Mouse (Mus musculus) kidney, embryonic 14.5 days (tissue): ENCODE measurements at regions not wholly inside any gene's neighbourhood (a gene's known extent, or its start where the extent isn't known, plus 50 kb on each side); places are given as distances from the start of the nearest gene placed in this dataset.
A peak's percentile ranks its signal among the peaks of the same experiment; 100 is the strongest.

Source experiments
- ATAC-seq: fragments of 200-750 bp; cut with Nextera tagmentation; 2 replicates; pipeline ENCODE4 v1.8.0; 2017; ENCODE audit warnings: moderate number of reproducible peaks, mild to moderate bottlenecking, moderate TSS enrichment, moderate library complexity; ENCODE audit not compliant: low FRiP score, low TSS enrichment
- H3K27ac ChIP-seq: fragments of 300-500 bp; sonication (generic); 2 replicates; pipeline ENCODE4 v1.5.1; 2014; ENCODE audit warnings: low read depth, mild to moderate bottlenecking, low read length, moderate library complexity, mixed read lengths
- H3K27me3 ChIP-seq: fragments of 300-500 bp; sonication (generic); 2 replicates; pipeline ENCODE4 v1.6.1; 2014; ENCODE audit warnings: mild to moderate bottlenecking, low read length; ENCODE audit not compliant: control insufficient read depth, insufficient read depth
- H3K36me3 ChIP-seq: fragments of 300-500 bp; sonication (generic); 2 replicates; pipeline ENCODE4 v1.6.1; 2014; ENCODE audit warnings: low read length, mixed read lengths; ENCODE audit not compliant: control insufficient read depth, insufficient read depth
- H3K4me1 ChIP-seq: fragments of 300-500 bp; sonication (generic); 2 replicates; pipeline ENCODE4 v1.6.1; 2014; ENCODE audit warnings: low read length, mixed read lengths; ENCODE audit not compliant: control insufficient read depth, insufficient read depth
- H3K4me2 ChIP-seq: fragments of 300-500 bp; sonication (generic); replicated peaks from 2 replicates; pipeline ENCODE4 v1.6.1; 2014; ENCODE audit warnings: low read depth, mild to moderate bottlenecking, low read length
- H3K4me3 ChIP-seq: fragments of 300-500 bp; sonication (generic); 2 replicates; pipeline ENCODE4 v1.5.1; 2014; ENCODE audit warnings: mild to moderate bottlenecking, low read length
- H3K9ac ChIP-seq: fragments of 300-500 bp; sonication (generic); 2 replicates; pipeline ENCODE4 v1.6.1; 2014; ENCODE audit warnings: low read depth, mild to moderate bottlenecking, low read length, moderate library complexity
- H3K9me3 ChIP-seq: fragments of 300-500 bp; sonication (generic); 2 replicates; pipeline ENCODE4 v1.6.1; 2016; ENCODE audit warnings: low read length; ENCODE audit not compliant: control insufficient read depth
- WGBS: fragments of 180-500 bp; shearing (Covaris S2); extraction: QIAGEN DNeasy Blood & Tissue Kit; methylation state at CpG from one replicate; pipeline ENCODE4 v1.1.7; 2014; 5-methylcytosine and 5-hydroxymethylcytosine counted together

GRCm38 (mm10) chrX:99605084-99605824 lies 134.2 kb upstream of the Pja1 start:
- Histone ChIP-seq H3K4me3 (no peak overlapping the region), H3K9me3 (no peaks in the 10 kb centered on the region), H3K27me3 (no peaks in the 10 kb centered on the region), H3K27ac (no peak overlapping the region), H3K9ac (no peak overlapping the region), H3K4me2 (no peak overlapping the region), H3K4me1 (0 out of 2 replicates have a peak, but pooled peaks cover 5% of the 10 kb centered on the region), H3K36me3 (no peaks in the 10 kb centered on the region)
- 50% methylated on average over 10 of the region's 10 CpGs for whole genome bisulfite sequencing
- ATAC-seq = peak; percentile 63; the same call in 1 of the 2 replicates

- no peaks in the 10 kb centered on the region for H3K9me3 ChIP-seq
- H3K4me3 ChIP-seq = no peak overlapping the region
- H3K27me3 ChIP-seq = no peaks in the 10 kb centered on the region
- H3K36me3 ChIP-seq = no peaks in the 10 kb centered on the region
- 69% methylated on average over 6 of the region's 6 CpGs for WGBS
- H3K27ac ChIP-seq = no peak overlapping the region
- no peak overlapping the region for H3K9ac ChIP-seq
- ATAC-seq = no peak
- 0 out of 2 replicates have a peak, but pooled peaks cover 5% of the 10 kb centered on the region for H3K4me1 ChIP-seq
- no peak overlapping the region for H3K4me2 ChIP-seq
These were observed 132.6 kb upstream of the Pja1 start for GRCm38 (mm10) chrX:99603714-99604113.

- Histone ChIP-seq H3K27me3 (no peaks in the 10 kb centered on the region), H3K9me3 (no peaks in the 10 kb centered on the region)
- 0 out of 2 replicates have a peak, but pooled peaks have one; percentile 29 for ATAC-seq
These were observed 131.3 kb upstream of the Pja1 start for GRCm38 (mm10) chrX:99602268-99602885.

GRCm38 (mm10) chrX:99595493-99595892 lies 124.4 kb upstream of the Pja1 start:
- Histone ChIP-seq H3K4me3 (no peak overlapping the region), H3K36me3 (no peaks in the 10 kb centered on the region), H3K4me1 (no peaks in the 10 kb centered on the region), H3K4me2 (no peak overlapping the region), H3K27ac (no peak overlapping the region), H3K9ac (no peak overlapping the region), H3K27me3 (peaks cover 2% of the 10 kb centered on the region; the same call in 1 of the 2 replicates), H3K9me3 (no peaks in the 10 kb centered on the region)
- WGBS = 80% methylated on average over 6 of the region's 6 CpGs
- ATAC-seq = no peak

More at GRCm38 (mm10) chrX:99602268-99602885, 131.3 kb upstream of the Pja1 start:
- 74% methylated on average over 12 of the region's 12 CpGs for WGBS
- Histone ChIP-seq H3K4me2 (no peak overlapping the region), H3K4me3 (no peak overlapping the region), H3K4me1 (0 out of 2 replicates have a peak, but pooled peaks cover 5% of the 10 kb centered on the region), H3K27ac (no peak overlapping the region), H3K9ac (no peak overlapping the region), H3K36me3 (no peaks in the 10 kb centered on the region)

- 45% methylated on average over 22 of the region's 28 CpGs for WGBS
- Histone ChIP-seq H3K36me3 (no peaks in the 10 kb centered on the region), H3K4me3 (no peak overlapping the region), H3K4me1 (no peaks in the 10 kb centered on the region), H3K27ac (no peak overlapping the region), H3K27me3 (peaks cover 2% of the 10 kb centered on the region; the same call in 1 of the 2 replicates), H3K9ac (no peak overlapping the region), H3K4me2 (no peak overlapping the region), H3K9me3 (no peaks in the 10 kb centered on the region)
- 0 out of 2 replicates have a peak, but pooled peaks have one; percentile 39 for ATAC-seq
These were observed 122.9 kb upstream of the Pja1 start for GRCm38 (mm10) chrX:99593872-99594487.

GRCm38 (mm10) chrX:99592980-99593379 lies 121.9 kb upstream of the Pja1 start:
- no peak overlapping the region for H3K4me3 ChIP-seq
- H3K4me2 ChIP-seq = no peak overlapping the region
- no peak overlapping the region for H3K9ac ChIP-seq
- ATAC-seq = no peak
- H3K27ac ChIP-seq = no peak overlapping the region
- H3K36me3 ChIP-seq = no peaks in the 10 kb centered on the region
- H3K4me1 ChIP-seq = no peaks in the 10 kb centered on the region
- H3K27me3 ChIP-seq = peaks cover 2% of the 10 kb centered on the region; the same call in 1 of the 2 replicates
- H3K9me3 ChIP-seq = no peaks in the 10 kb centered on the region
- 68% methylated on average over 11 of the region's 11 CpGs for WGBS

GRCm38 (mm10) chrX:99587284-99587683 lies 116.2 kb upstream of the Pja1 start:
- H3K9ac ChIP-seq = no peak overlapping the region
- no peak overlapping the region for H3K27ac ChIP-seq
- no peaks in the 10 kb centered on the region for H3K36me3 ChIP-seq
- 43% methylated on average over 2 of the region's 2 CpGs for WGBS
- no peaks in the 10 kb centered on the region for H3K4me1 ChIP-seq
- no peak overlapping the region for H3K4me2 ChIP-seq
- H3K9me3 ChIP-seq = no peaks in the 10 kb centered on the region
- no peaks in the 10 kb centered on the region for H3K27me3 ChIP-seq
- no peak overlapping the region for H3K4me3 ChIP-seq
- ATAC-seq = no peak

GRCm38 (mm10) chrX:99586282-99586681 lies 115.2 kb upstream of the Pja1 start:
- Histone ChIP-seq H3K4me1 (no peaks in the 10 kb centered on the region), H3K4me3 (no peak overlapping the region), H3K27me3 (no peaks in the 10 kb centered on the region), H3K36me3 (no peaks in the 10 kb centered on the region), H3K27ac (no peak overlapping the region), H3K4me2 (no peak overlapping the region), H3K9ac (no peak overlapping the region), H3K9me3 (no peaks in the 10 kb centered on the region)
- ATAC-seq = no peak; the same call in 1 of the 2 replicates
- WGBS = 61% methylated on average over 11 of the region's 11 CpGs
